ENCODE assay signal across 18 mouse cellular contexts in the genomic region with DNA sequence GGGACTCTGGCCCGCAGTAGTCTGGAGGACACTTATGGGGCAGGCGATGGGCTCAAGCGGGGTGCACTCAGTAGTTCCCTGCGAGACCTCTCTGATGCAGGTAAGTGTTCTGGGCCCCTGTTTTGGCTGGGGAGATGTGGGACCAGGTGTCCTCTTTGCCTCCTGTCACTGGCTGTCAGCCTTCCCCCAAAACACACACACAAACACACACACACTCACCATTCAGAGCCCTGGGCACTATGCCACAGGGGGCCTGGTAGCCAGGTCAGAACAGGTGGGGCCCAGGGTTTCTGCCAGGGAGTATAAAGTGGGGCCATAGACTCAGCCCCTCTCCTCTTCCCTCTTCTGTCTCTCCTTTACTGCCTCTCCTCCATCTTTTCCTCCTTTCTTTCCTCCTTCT.
"Had no signal": no experiment of that assay in that cellular context is flagged by ENCODE, and none has a peak within 500 bp of the region (broad histone marks: within the 10 kb centered on the region; RNA-seq: fewer than 3 reads in every experiment).

No protein-coding gene starts in this region.

- H3K9ac ChIP-seq: limb, embryonic 13.5 days; liver, embryonic 12.5 days; liver, embryonic 15.5 days; neural tube, embryonic 12.5 days; neural tube, embryonic 15.5 days had no signal

- H3K27ac ChIP-seq: layer of hippocampus, adult 2 months; limb, embryonic 10.5 days; limb, embryonic 13.5 days; liver, embryonic 12.5 days; liver, embryonic 15.5 days; neural tube, embryonic 12.5 days; neural tube, embryonic 15.5 days had no signal

- H3K9me3 ChIP-seq: limb, embryonic 10.5 days; limb, embryonic 13.5 days; liver, embryonic 12.5 days; liver, embryonic 15.5 days; neural tube, embryonic 12.5 days; neural tube, embryonic 15.5 days had no signal

- H3K36me3 ChIP-seq: limb, embryonic 10.5 days; liver, embryonic 12.5 days; liver, embryonic 15.5 days; neural tube, embryonic 12.5 days had no signal

- H3K4me3 ChIP-seq: layer of hippocampus, adult 2 months; limb, embryonic 10.5 days; limb, embryonic 13.5 days; liver, embryonic 12.5 days; liver, embryonic 15.5 days; neural tube, embryonic 12.5 days; neural tube, embryonic 15.5 days had no signal

- H3K4me2 ChIP-seq: limb, embryonic 13.5 days; liver, embryonic 12.5 days; liver, embryonic 15.5 days; midbrain, embryonic 11.5 days; neural tube, embryonic 12.5 days; neural tube, embryonic 15.5 days had no signal

- ATAC-seq: liver, embryonic 12.5 days had no signal

- H3K4me1 ChIP-seq: limb, embryonic 10.5 days; limb, embryonic 13.5 days; neural tube, embryonic 12.5 days; neural tube, embryonic 15.5 days had no signal

- DNase-seq: kidney, adult 9 months; layer of hippocampus, adult 9-11 months; liver; lung, adult 2 months; lung, postnatal 14 days; lung, postnatal 4 days; midbrain, embryonic 14.5 days; right cerebral cortex, postnatal 25 days; thymus, adult 18-20 months; thymus, postnatal 36 days had no signal
